Mouse (Mus musculus) hindbrain, embryonic 12.5 days (tissue): ENCODE measurements around the gene Ccdc113. TPM values are rescaled to one million over a fixed set of nuclear protein-coding genes. Genes with fewer than 3 reads are reported as not detected.

ENCODE experiments used
- polyA plus RNA-seq: library from polyadenylated mRNA; unstranded; fragments of >200 nt; fragmentation: Nextera tagmentation; extraction: Ambion mirVana; gene quantifications from 2 replicates; pipeline ENCODE4 v1.2.1, GENCODE M21; 2016

Ccdc113 gene
- polyA plus RNA-seq, 1 experiment from 2014 or later, result 2.8 TPM

Other genes with a start within 250 kb of the Ccdc113 start
- gene Cngb1, start 227.5 kb upstream of the Ccdc113 start, polyA plus RNA-seq, result 0.56 and 1.1 TPM in 2 replicates
- not detected in 2 replicates for gene Tepp, start 223.5 kb upstream of the Ccdc113 start, polyA plus RNA-seq
- 20.4 and 21.7 TPM in 2 replicates for gene Zfp319, start 202.1 kb upstream of the Ccdc113 start, polyA plus RNA-seq
- gene Usb1, start 201.8 kb upstream of the Ccdc113 start, polyA plus RNA-seq, result 38.0 and 38.5 TPM in 2 replicates
- 31.8 and 33.2 TPM in 2 replicates for gene Mmp15, start 181.8 kb upstream of the Ccdc113 start, polyA plus RNA-seq
- 124 and 130 TPM in 2 replicates for gene Cfap20, start 99.2 kb upstream of the Ccdc113 start, polyA plus RNA-seq
- 10.0 and 12.9 TPM in 2 replicates for gene Csnk2a2, start 44.0 kb upstream of the Ccdc113 start, polyA plus RNA-seq
- gene Prss54, start 42.3 kb downstream of the Ccdc113 start, polyA plus RNA-seq, result not detected in 2 replicates
- gene Gins3, start 99.4 kb downstream of the Ccdc113 start, polyA plus RNA-seq, result 16.6 and 17.9 TPM in 2 replicates
- 97.1 and 99.0 TPM in 2 replicates for gene Ndrg4, start 142.9 kb downstream of the Ccdc113 start, polyA plus RNA-seq
- 20.1 and 21.9 TPM in 2 replicates for gene Setd6, start 181.8 kb downstream of the Ccdc113 start, polyA plus RNA-seq